Mouse (Mus musculus): ENCODE results near the gene Atxn2. TPM values are rescaled to one million over a fixed set of nuclear protein-coding genes. Genes with fewer than 3 reads are reported as not detected.

Atxn2 gene
- total RNA-seq, 2 experiments from 2014 or later: 256 TPM

GRCm38 (mm10) chr5:121825606-121826005, 114.5 kb downstream of the Atxn2 start:
- intact Hi-C loops (cut with DNase I): no loop called here
- DNase-seq (ENCODE audit: low spot score in 2 of 2): no peak

- no peak for DNase-seq (ENCODE audit: low spot score in 2 of 2)
- intact Hi-C loops (cut with DNase I): no loop called here
Measured at GRCm38 (mm10) chr5:121827876-121828275, 116.7 kb downstream of the Atxn2 start.

DNA sequence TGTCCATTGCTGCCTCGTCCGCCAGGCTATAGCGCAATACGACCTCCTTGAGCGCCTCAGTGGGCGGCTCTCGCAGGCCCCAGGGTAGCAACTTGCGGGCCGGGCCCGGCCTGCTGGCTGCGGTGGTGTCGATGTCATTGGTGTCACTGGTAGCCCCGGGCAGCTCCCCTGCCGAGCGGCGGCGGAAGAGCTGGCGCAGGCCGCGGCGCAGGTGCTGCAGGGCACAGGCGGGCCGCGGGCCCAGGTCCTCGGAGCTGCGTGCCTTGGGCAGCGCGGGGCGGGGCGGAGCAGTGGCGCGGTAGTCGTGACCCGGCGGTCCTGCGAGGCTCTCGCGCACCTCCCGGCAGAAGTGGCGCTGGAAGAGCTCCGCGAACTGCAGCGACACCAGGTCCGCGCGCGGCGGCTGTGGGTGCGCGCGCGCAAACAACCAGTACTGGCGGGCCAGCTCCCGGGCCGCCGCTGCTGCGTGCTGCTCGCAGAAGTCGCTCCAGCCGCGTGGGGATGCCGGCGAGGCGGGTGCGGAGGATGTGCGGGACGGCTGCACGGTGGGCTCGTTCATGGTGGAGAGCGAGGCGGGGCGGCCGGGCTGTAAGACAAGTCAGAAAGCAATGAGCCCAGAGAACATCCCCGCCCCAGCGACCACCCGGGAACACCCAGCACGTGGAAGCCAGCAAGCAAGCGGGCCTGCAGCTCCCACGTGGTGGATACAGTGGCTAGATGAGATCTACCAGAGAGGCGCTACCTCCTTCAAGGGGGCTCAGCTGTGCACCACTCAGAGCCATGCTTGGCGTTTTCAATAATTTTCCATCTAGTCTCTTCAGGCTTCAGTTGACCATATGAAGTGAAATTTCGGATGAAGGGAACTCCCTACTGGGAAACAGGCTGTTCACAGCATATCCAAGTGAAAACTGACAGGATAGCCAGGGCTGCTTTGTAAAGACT, 117.6 kb downstream of the Atxn2 start:
- DNase-seq (ENCODE audit: low spot score in 2 of 2): peak in 1 of 2 experiments; percentile 53
- intact Hi-C loops (cut with DNase I): no loop called here

- intact Hi-C loops (cut with DNase I): no loop called here
- no peak for DNase-seq (ENCODE audit: low spot score in 2 of 2)
Measured at GRCm38 (mm10) chr5:121831002-121831601, 120.0 kb downstream of the Atxn2 start.

- no peak for DNase-seq (ENCODE audit: low spot score in 2 of 2)
- intact Hi-C loops (cut with DNase I): no loop called here
Measured at GRCm38 (mm10) chr5:121832376-121833155, 121.4 kb downstream of the Atxn2 start.

GRCm38 (mm10) chr5:121833159-121833558, 122.0 kb downstream of the Atxn2 start:
- no peak for DNase-seq (ENCODE audit: low spot score in 2 of 2)
- intact Hi-C loops (cut with DNase I): no loop called here

GRCm38 (mm10) chr5:121833572-121834240, 122.6 kb downstream of the Atxn2 start:
- intact Hi-C loops (cut with DNase I): no loop called here
- no peak for DNase-seq (ENCODE audit: low spot score in 2 of 2)

GRCm38 (mm10) chr5:121834241-121834606, 123.1 kb downstream of the Atxn2 start:
- DNase-seq (ENCODE audit: low spot score in 2 of 2): no peak
- intact Hi-C loops (cut with DNase I): no loop called here

GRCm38 (mm10) chr5:121834991-121835747, 124.0 kb downstream of the Atxn2 start:
- no peak for DNase-seq (ENCODE audit: low spot score in 2 of 2)
- intact Hi-C loops (cut with DNase I): no loop called here

DNA sequence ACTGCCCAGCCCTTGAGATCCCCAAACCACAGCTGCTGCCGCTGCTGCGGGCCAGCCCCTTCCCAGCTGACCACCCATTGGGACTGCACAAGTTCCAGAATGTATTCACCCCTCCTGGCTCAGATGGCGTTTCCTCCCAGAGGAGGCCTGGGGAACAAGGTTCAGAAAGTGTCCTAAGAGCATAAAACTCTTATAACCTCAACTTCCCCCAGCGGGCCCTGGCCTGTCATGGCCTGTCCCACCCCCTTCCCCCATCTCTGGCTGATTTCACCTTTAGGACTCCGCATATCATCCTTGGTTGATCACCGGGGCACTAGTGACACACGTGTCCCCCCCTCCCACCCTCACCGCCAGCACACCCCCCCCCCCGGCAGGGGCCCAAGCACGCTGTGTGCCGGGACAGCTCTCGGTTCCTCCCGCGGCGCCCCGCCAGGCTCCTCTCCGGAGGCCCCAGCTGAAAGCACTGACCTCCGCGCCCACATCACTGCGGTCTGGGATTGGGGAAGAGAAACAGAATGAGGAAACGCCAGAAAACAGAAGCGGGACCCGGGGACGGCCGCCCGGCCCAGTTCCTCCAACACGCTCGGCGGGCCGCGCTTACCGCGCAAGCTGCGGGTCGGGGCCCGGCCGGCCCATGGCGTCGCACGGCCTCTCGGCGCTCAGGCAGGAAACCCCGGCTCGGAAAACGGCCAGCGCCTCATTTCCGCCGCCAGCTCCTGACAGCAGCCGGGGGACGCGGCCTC, 125.0 kb downstream of the Atxn2 start:
- DNase-seq (ENCODE audit: low spot score in 2 of 2): peak; percentile 57 to 66
- intact Hi-C loops (cut with DNase I): no loop called here

DNA sequence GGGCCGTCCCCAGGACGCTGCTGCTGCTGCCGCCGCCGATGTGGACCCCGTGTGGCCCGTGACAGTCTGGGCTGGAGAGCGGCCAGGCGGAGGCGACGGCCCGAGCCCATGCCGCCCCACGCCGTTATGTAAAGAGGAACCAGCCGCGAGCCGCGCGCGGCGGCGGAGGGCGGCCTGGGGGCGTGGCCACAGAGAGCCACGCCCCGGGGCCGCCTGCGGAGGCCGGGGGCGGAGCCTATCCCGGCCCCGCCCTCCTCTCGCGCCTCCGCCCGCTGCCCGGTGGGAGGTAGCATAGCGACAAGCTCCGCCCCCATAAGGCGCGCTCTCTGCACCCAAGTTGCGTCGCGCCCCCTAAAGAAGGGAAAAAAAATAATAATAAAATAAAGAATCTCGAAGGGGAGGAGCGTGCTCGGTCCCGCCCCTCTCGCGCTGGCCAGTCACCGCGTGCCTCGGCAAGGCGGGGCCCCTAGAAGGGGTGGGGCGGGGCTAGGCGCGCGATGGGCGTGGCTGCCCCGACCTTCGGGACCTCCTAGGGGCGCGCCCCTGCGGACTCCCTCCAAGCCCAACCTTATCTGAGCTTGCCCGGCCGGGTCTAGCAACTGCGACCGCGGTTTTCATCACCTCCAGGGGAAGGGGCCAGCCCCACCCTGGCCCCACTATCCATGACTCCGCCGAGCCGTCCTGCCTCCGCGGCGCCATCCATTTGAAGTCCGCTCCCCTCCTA, 125.7 kb downstream of the Atxn2 start:
- intact Hi-C loops (cut with DNase I): no loop called here
- peak; percentile 76 to 83 for DNase-seq (ENCODE audit: low spot score in 2 of 2)

DNA sequence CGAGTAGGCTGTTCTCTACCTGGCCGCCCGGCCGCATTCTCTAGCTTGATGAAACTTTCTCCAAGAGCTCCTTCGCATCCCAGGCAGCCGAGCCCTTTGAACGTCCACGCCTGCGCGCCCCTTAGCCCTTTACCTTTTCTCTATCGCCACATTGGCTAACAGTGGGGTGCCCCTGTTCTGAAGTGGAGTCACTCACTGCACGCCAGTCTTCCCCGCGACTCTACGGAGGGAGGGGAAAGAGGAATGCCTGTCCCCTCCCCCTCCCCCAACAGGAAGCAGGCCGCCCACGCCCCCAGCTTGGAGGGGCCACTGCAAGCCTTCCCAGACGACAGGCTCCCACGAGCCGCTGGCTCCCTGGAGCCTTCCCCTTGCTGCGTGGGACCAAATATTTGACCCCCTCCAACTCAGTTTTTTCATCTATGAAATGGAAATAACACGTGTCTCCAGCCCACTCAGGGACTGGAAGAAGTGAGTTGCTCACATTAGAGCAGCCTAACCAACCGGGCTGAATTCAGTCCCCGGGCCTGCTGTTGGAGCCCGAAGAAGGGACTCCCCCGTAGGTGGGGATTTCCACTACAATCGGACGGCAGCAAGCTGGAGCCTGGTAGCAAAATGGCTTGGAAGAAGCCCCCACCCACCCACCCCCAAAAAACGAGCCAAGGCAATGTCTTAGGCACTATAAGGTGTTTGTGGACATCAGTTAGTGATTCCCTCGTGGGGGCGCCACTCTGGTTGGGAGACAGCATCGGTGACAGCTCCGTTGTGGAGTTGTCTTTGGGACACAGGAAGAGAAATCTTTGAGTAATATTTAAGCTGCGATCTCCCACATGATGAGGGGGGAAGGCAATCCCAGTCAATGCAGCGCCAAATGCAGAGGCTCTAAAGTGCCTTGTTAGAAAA, 126.6 kb downstream of the Atxn2 start, which contains the start of gene Sh2b3:
Sh2b3 (minus strand) TSS at position 206 of the 900 bp plus-strand sequence.
- no peak for DNase-seq (ENCODE audit: low spot score in 2 of 2)
- intact Hi-C loops (cut with DNase I): no loop called here

- DNase-seq (ENCODE audit: low spot score in 2 of 2): peak in 1 of 2 experiments; percentile 60
- intact Hi-C loops (cut with DNase I): no loop called here
Measured at GRCm38 (mm10) chr5:121838341-121839127, 127.4 kb downstream of the Atxn2 start.

- DNase-seq (ENCODE audit: low spot score in 2 of 2): no peak
- intact Hi-C loops (cut with DNase I): no loop called here
Measured at GRCm38 (mm10) chr5:121839128-121839473, 128.0 kb downstream of the Atxn2 start.

DNA sequence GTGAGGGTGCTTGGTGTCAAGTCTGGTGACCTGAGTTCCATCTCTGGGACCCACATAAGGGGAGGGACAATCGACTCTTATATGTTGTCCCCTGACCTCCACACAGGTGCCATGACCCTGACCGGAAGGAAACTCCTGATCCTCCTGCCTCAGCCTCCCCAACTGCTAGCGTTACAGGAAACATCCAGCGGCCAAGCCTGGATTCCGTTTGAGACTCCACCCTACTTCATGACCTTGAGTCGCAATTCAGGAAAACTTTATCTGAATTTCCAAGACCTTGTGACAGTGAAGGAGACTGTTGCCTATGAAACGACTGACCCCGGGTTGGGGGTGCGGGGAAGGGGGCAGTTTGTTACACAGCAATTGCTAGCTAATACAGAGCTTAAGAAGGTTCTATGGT, 130.4 kb downstream of the Atxn2 start:
- no peak for DNase-seq (ENCODE audit: low spot score in 2 of 2)
- intact Hi-C loops (cut with DNase I): loop anchor here (5.0 kb wide), 1 partner anchor 129 kb away; the partner anchor contains the start of gene Atxn2

GRCm38 (mm10) chr5:121841973-121842372, 130.8 kb downstream of the Atxn2 start:
- intact Hi-C loops (cut with DNase I): loop anchor here (5.0 kb wide), 1 partner anchor 130 kb away; the partner anchor contains the start of gene Atxn2
- no peak for DNase-seq (ENCODE audit: low spot score in 2 of 2)

Data from left cerebral cortex, postnatal 14 days (tissue).